Mouse (Mus musculus): Measurements from ENCODE around the gene Eps8l3.
A peak's percentile ranks its signal among the peaks of the same experiment; 100 is the strongest.
"Not testable (repeated sequence)": the region's sequence is repeated elsewhere in the genome, so short reads cannot be mapped to it uniquely, and the experiment has no call there.

Eps8l3 gene

GRCm38 (mm10) chr3:107850418-107851031 lies 26.5 kb upstream of the Eps8l3 start:
- no peak for ATAC-seq (ENCODE audit: insufficient number of reproducible peaks, low FRiP score, low TSS enrichment)

GRCm38 (mm10) chr3:107852786-107853185 lies 24.2 kb upstream of the Eps8l3 start:
- no peak for ATAC-seq (ENCODE audit: insufficient number of reproducible peaks, low FRiP score, low TSS enrichment)

GRCm38 (mm10) chr3:107853232-107854181 lies 23.5 kb upstream of the Eps8l3 start:
- ATAC-seq (ENCODE audit: insufficient number of reproducible peaks, low FRiP score, low TSS enrichment), result no peak

- ATAC-seq (ENCODE audit: insufficient number of reproducible peaks, low FRiP score, low TSS enrichment), result no peak
Observed at GRCm38 (mm10) chr3:107855368-107855767, 21.7 kb upstream of the Eps8l3 start.

- ATAC-seq (ENCODE audit: insufficient number of reproducible peaks, low FRiP score, low TSS enrichment), result no peak
Observed at GRCm38 (mm10) chr3:107857646-107858045, 19.4 kb upstream of the Eps8l3 start.

GRCm38 (mm10) chr3:107861483-107861882 lies 15.5 kb upstream of the Eps8l3 start:
- ATAC-seq (ENCODE audit: insufficient number of reproducible peaks, low FRiP score, low TSS enrichment), result not testable (repeated sequence)

GRCm38 (mm10) chr3:107862471-107862870 lies 14.6 kb upstream of the Eps8l3 start:
- ATAC-seq (ENCODE audit: insufficient number of reproducible peaks, low FRiP score, low TSS enrichment), result no peak

GRCm38 (mm10) chr3:107863471-107863870 lies 13.6 kb upstream of the Eps8l3 start:
- ATAC-seq (ENCODE audit: insufficient number of reproducible peaks, low FRiP score, low TSS enrichment), result no peak

GRCm38 (mm10) chr3:107863898-107864603 lies 13.0 kb upstream of the Eps8l3 start:
- ATAC-seq (ENCODE audit: insufficient number of reproducible peaks, low FRiP score, low TSS enrichment), result peak; percentile 75

- ATAC-seq (ENCODE audit: insufficient number of reproducible peaks, low FRiP score, low TSS enrichment), result no peak
Observed at GRCm38 (mm10) chr3:107865364-107866091, 11.5 kb upstream of the Eps8l3 start.

- ATAC-seq (ENCODE audit: insufficient number of reproducible peaks, low FRiP score, low TSS enrichment), result peak; percentile 26
Observed at GRCm38 (mm10) chr3:107867086-107867485, 9.9 kb upstream of the Eps8l3 start.

GRCm38 (mm10) chr3:107868452-107868851 lies 8.6 kb upstream of the Eps8l3 start:
- no peak for ATAC-seq (ENCODE audit: insufficient number of reproducible peaks, low FRiP score, low TSS enrichment)

GRCm38 (mm10) chr3:107869097-107869496 lies 7.9 kb upstream of the Eps8l3 start:
- no peak for ATAC-seq (ENCODE audit: insufficient number of reproducible peaks, low FRiP score, low TSS enrichment)

- ATAC-seq (ENCODE audit: insufficient number of reproducible peaks, low FRiP score, low TSS enrichment), result no peak
Observed at GRCm38 (mm10) chr3:107869925-107870324, 7.1 kb upstream of the Eps8l3 start.

- ATAC-seq (ENCODE audit: insufficient number of reproducible peaks, low FRiP score, low TSS enrichment), result no peak
Observed at GRCm38 (mm10) chr3:107873335-107874251, 3.4 kb upstream of the Eps8l3 start.

GRCm38 (mm10) chr3:107875231-107875630 lies 1.8 kb upstream of the Eps8l3 start:
- ATAC-seq (ENCODE audit: insufficient number of reproducible peaks, low FRiP score, low TSS enrichment), result no peak

- no peak for ATAC-seq (ENCODE audit: insufficient number of reproducible peaks, low FRiP score, low TSS enrichment)
Observed at GRCm38 (mm10) chr3:107877747-107878736, 1.0 kb downstream of the Eps8l3 start.

Measured in cerebellum, adult (tissue).